Mouse (Mus musculus) limb, embryonic 11.5 days (tissue): ENCODE measurements around the gene Ndufv1. TPM values are rescaled to one million over a fixed set of nuclear protein-coding genes. Genes with fewer than 3 reads are reported as not detected.
A peak's percentile ranks its signal among the peaks of the same experiment; 100 is the strongest.

Experiments used
- ATAC-seq: fragments of 200-750 bp; cut with Nextera tagmentation; 2 replicates; pipeline ENCODE4 v1.8.0; 2017; ENCODE audit warnings: low read depth; ENCODE audit not compliant: insufficient number of reproducible peaks, low FRiP score, low TSS enrichment
- DNase-seq: peaks from one replicate; pipeline ENCODE4 v3.0.0-alpha.2; 2015; ENCODE audit warnings: low spot score
- H3K27ac ChIP-seq: fragments of 300-500 bp; sonication (generic); replicated peaks from 2 replicates; pipeline ENCODE4 v1.5.1; 2014; ENCODE audit warnings: low read depth, mild to moderate bottlenecking, low read length
- H3K27me3 ChIP-seq: fragments of 300-500 bp; sonication (generic); 2 replicates; pipeline ENCODE4 v1.6.1; 2014; ENCODE audit warnings: mild to moderate bottlenecking, low read length, mixed read lengths; ENCODE audit not compliant: control insufficient read depth, insufficient read depth
- H3K36me3 ChIP-seq: fragments of 300-500 bp; sonication (generic); 2 replicates; pipeline ENCODE4 v1.6.1; 2014; ENCODE audit warnings: mild to moderate bottlenecking, low read length, moderate library complexity, mixed read lengths; ENCODE audit not compliant: control insufficient read depth, insufficient read depth
- H3K4me1 ChIP-seq: fragments of 300-500 bp; sonication (generic); 2 replicates; pipeline ENCODE4 v1.6.1; 2014; ENCODE audit warnings: low read length, mixed read lengths; ENCODE audit not compliant: control insufficient read depth, insufficient read depth
- H3K4me2 ChIP-seq: fragments of 300-500 bp; sonication (generic); 2 replicates; pipeline ENCODE4 v1.6.1; 2014; ENCODE audit warnings: low read depth, mild to moderate bottlenecking, moderate library complexity; ENCODE audit not compliant: severe bottlenecking
- H3K4me3 ChIP-seq: fragments of 300-500 bp; sonication (generic); 2 replicates; pipeline ENCODE4 v1.5.1; 2014; ENCODE audit warnings: low read depth, low read length
- H3K9ac ChIP-seq: fragments of 300-500 bp; sonication (generic); 2 replicates; pipeline ENCODE4 v1.6.1; 2014; ENCODE audit warnings: mild to moderate bottlenecking, low read length
- H3K9me3 ChIP-seq: fragments of 300-500 bp; sonication (generic); 2 replicates; pipeline ENCODE4 v1.6.1; 2016; ENCODE audit warnings: low read length; ENCODE audit not compliant: control insufficient read depth
- WGBS: fragments of 180-500 bp; shearing (Covaris S2); extraction: QIAGEN DNeasy Blood & Tissue Kit; methylation state at CpG from one replicate; pipeline ENCODE4 v1.1.7; 2014; 5-methylcytosine and 5-hydroxymethylcytosine counted together
- polyA plus RNA-seq: library from polyadenylated mRNA; unstranded; fragments of >200 nt; fragmentation: Nextera tagmentation; extraction: Ambion mirVana; gene quantifications from 2 replicates; pipeline ENCODE4 v1.2.1, GENCODE M21; 2014

The Ndufv1 gene
- polyA plus RNA-seq, 1 experiment from 2014 or later: 208 TPM

DNA sequence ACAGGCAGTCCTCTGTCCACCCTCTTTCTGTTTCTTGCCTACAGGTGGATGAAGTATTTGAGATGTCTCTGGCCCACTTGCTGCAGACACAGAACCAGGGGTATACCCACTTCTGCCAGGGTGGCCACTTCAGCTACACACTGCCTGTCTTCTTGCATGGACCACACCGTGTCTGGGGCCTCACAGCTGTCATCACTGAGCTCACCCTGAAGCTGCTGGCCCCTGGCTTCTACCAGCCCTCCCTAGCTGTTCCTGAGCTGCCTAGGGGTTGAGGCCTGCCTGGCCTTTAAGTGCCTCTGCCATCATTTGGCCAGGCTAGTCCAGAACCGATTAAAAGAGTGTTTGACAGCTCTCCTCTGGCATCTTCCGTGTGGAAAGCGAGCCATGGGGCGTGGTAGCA lies 10.9 kb downstream of the Ndufv1 start:
- Histone ChIP-seq H3K9ac (no peak overlapping the region), H3K9me3 (no peaks in the 10 kb centered on the region), H3K36me3 (peaks cover 9% of the 10 kb centered on the region), H3K4me2 (peak overlapping the region; percentile 87; the same call in 1 of the 2 replicates), H3K27ac (no peak overlapping the region), H3K27me3 (no peaks in the 10 kb centered on the region), H3K4me3 (no peak overlapping the region), H3K4me1 (peaks cover 8% of the 10 kb centered on the region)
- 88% methylated on average over 5 of the region's 5 CpGs for WGBS
- ATAC-seq (no peak), DNase-seq (no peak)

DNA sequence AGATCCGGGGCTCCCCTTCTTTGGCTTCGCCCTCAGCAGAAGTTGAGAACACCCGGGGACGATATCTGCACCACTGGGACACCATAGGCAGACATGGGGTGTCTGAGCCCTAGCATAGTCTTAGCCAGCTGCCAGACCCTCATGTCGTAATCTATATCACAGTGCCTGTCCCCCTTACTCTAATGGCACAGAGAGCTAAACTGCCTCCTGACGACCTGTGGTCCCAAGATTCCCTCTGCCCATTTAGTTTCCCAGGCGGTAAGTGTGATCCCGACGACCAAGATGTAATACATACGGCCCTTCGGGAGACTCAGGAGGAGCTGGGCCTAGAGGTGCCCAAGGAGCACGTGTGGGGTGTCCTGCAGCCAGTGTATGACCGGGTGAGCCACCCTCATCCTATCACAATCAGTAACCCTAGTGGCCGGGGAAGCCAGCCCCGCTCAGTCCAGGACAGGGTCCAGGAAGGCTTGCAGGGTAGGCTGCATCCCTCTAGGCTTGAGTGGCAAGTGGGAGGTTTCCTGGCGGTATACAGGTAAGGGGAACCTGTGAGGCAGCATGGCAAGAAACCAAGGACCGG lies 11.6 kb downstream of the Ndufv1 start:
- Histone ChIP-seq H3K9ac (peak overlapping the region; percentile 93), H3K4me1 (peaks cover 8% of the 10 kb centered on the region), H3K27me3 (no peaks in the 10 kb centered on the region), H3K4me3 (peak overlapping the region; percentile 75), H3K27ac (peak overlapping the region; percentile 96), H3K4me2 (peak overlapping the region; percentile 87), H3K36me3 (peaks cover 4% of the 10 kb centered on the region), H3K9me3 (no peaks in the 10 kb centered on the region)
- DNase-seq (peak; percentile 45), ATAC-seq (no peak)
- WGBS: 17% methylated on average over 17 of the region's 17 CpGs

DNA sequence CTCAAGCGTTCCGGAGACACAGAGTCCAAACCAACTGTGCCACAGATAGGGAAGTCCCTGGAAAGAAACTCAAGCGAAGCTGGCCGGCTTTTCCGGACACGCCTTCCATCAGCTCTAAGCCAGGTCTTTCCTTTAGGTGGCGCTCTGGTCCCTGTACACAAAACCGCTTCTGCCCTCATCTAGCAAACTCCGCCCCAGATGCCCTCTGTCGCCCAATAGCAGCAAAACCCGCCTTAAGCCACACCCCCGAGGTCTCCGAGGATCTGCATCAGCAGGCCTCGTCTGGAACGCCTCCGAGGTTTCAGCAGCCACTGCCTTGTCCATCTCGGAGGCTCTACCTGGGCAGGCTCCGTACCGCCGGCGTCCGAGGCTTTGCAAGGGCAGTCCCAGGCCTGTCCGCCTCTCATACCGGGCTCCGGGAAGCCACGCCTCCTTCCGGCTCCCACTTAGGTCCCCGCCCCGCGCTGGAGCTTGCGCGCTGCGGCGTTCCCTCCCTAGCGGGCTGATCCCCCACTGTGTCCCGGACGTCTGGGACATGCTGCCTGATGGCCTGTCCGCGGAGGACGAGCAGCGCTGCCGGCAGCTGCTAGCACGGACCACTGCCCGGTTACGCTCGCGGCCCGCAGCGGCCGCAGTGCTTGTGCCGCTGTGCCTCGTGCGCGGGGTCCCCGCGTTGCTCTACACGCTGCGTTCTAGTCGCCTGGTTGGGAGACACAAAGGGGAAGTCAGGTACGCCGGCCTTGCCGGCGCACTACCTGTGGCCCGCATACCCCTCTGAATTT lies 12.3 kb downstream of the Ndufv1 start, which contains the start of the genes Nudt8 and Gm49405:
Gene Nudt8 (plus strand): TSS at position 462 of the 782 bp plus-strand sequence.
Gene Gm49405 (plus strand): TSS at position 508 of the 782 bp plus-strand sequence.
- DNase-seq (peak; percentile 97), ATAC-seq (peak; percentile 83)
- H3K4me2 ChIP-seq: peak within 1 kb of the TSS; percentile 87
- 0% methylated on average over 64 of the region's 64 CpGs for WGBS
- H3K9ac ChIP-seq: peak within 1 kb of the TSS; percentile 93
- H3K4me1 ChIP-seq: peaks cover 8% of the 10 kb centered on the region
- H3K9me3 ChIP-seq: no peaks in the 10 kb centered on the region
- peak within 1 kb of the TSS; percentile 96 for H3K27ac ChIP-seq
- peak within 1 kb of the TSS; percentile 75 for H3K4me3 ChIP-seq
- H3K36me3 ChIP-seq: no peaks in the 10 kb centered on the region; the same call in 1 of the 2 replicates
- H3K27me3 ChIP-seq: no peaks in the 10 kb centered on the region

DNA sequence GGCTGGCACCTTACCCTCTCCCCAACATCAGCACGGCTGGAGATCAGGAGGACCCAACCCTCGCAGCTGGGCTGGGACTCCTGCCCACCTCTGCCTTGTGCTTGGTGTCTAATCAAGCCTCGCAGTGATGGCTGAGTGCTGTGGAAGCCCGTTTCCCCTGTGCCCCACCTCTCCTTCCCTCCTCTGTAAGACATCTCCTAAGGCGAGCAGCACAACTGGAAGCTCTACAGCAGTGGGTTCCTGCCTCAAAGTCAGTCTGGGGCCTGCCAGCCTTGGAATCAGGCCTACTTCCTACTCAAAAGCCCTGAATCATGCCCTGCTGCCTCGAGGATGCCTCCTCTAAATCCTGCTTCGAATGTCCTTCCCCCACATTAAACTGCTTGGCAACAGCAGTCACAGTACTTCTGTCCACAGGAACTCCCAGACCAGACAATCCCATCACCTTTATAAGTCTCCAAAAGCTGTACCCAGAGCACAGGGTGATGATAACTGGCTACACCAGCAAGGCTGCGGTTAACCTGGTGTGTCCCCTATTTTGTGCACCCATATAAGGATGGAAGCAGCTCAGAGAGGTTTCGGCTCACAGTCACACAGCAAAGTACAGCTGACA lies 13.4 kb downstream of the Ndufv1 start:
- H3K4me1 ChIP-seq: peaks cover 8% of the 10 kb centered on the region
- 89% methylated on average over 9 of the region's 9 CpGs for WGBS
- no peaks in the 10 kb centered on the region for H3K27me3 ChIP-seq
- H3K36me3 ChIP-seq: no peaks in the 10 kb centered on the region
- no peak overlapping the region for H3K9ac ChIP-seq
- peak overlapping the region; percentile 87 for H3K4me2 ChIP-seq
- ATAC-seq (no peak), DNase-seq (no peak)
- H3K27ac ChIP-seq: no peak overlapping the region
- 0 out of 2 replicates have a peak overlapping the region, but pooled peaks have one; percentile 75 for H3K4me3 ChIP-seq
- H3K9me3 ChIP-seq: no peaks in the 10 kb centered on the region

DNA sequence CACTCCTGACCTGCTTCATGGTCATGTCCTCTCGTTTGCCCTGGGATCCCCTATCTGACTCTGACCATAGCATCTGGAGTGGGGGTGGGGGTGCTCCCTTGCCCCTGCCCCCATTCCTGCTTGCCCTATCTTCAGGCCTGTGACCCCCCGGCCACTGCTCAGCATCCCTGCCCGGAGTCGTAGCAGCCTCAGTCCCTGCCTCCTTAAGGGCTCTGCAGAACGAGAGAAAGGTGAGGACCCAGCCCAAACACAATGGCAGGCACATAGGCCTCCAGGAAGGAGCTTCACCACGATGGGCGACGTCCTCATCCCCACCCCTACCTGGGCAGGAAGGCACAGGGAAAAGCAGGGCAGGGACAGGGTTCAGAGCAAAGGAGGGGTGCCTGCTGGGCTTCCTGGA lies 14.3 kb downstream of the Ndufv1 start:
- ATAC-seq (no peak), DNase-seq (no peak)
- Histone ChIP-seq H3K9me3 (no peaks in the 10 kb centered on the region), H3K27ac (no peak overlapping the region), H3K9ac (no peak overlapping the region), H3K4me1 (peaks cover 8% of the 10 kb centered on the region), H3K4me2 (no peak overlapping the region), H3K36me3 (no peaks in the 10 kb centered on the region), H3K4me3 (no peak overlapping the region), H3K27me3 (no peaks in the 10 kb centered on the region)
- WGBS: 71% methylated on average over 8 of the region's 8 CpGs

DNA sequence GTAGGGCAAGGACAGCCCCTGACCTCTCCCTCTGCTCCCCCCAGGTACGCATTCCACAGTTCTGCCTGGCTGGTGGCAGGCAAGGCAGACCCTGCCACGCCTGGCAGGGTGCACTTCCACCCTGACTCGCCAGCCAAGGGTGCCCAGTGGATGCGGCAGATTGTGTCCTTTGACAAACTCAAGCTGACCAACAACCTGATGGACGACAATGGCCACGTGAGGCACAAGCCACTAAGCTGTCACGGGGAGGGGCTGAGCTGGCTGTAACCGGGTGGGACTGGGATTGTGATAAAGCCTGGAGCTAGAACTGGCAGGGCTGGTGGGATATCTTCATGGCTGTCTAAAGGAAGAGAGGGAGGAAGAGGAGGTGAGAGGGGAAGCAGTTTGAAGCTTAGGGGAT lies 15.4 kb downstream of the Ndufv1 start:
- Histone ChIP-seq H3K4me1 (peaks cover 8% of the 10 kb centered on the region), H3K27ac (no peak overlapping the region), H3K36me3 (no peaks in the 10 kb centered on the region), H3K4me2 (no peak overlapping the region), H3K4me3 (no peak overlapping the region), H3K9me3 (no peaks in the 10 kb centered on the region), H3K27me3 (no peaks in the 10 kb centered on the region), H3K9ac (no peak overlapping the region)
- WGBS: 70% methylated on average over 8 of the region's 8 CpGs
- ATAC-seq: no peak
- DNase-seq: no peak

DNA sequence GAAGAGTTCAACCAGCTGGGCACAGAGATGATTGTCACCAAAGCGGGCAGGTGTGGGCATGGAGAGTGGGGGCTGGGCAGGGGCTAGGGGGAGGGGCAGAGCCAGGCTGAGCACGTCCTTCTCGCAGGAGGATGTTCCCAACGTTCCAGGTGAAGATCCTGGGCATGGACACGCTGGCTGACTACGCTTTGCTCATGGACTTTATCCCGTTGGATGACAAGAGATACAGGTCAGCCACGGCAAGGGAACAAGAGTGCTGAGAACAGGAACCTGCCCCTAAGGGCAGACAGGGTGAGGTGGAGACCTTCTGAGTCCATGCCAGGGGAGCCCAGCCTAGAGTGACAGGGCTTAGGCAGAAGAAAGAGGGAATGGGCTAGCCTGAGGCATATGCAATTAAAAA lies 15.9 kb downstream of the Ndufv1 start:
- DNase-seq (no peak), ATAC-seq (no peak)
- peaks cover 8% of the 10 kb centered on the region for H3K4me1 ChIP-seq
- no peak overlapping the region for H3K4me3 ChIP-seq
- H3K36me3 ChIP-seq: no peaks in the 10 kb centered on the region
- WGBS: 90% methylated on average over 8 of the region's 8 CpGs
- no peak overlapping the region for H3K9ac ChIP-seq
- H3K4me2 ChIP-seq: no peak overlapping the region
- no peaks in the 10 kb centered on the region for H3K27me3 ChIP-seq
- no peak overlapping the region for H3K27ac ChIP-seq
- H3K9me3 ChIP-seq: no peaks in the 10 kb centered on the region

DNA sequence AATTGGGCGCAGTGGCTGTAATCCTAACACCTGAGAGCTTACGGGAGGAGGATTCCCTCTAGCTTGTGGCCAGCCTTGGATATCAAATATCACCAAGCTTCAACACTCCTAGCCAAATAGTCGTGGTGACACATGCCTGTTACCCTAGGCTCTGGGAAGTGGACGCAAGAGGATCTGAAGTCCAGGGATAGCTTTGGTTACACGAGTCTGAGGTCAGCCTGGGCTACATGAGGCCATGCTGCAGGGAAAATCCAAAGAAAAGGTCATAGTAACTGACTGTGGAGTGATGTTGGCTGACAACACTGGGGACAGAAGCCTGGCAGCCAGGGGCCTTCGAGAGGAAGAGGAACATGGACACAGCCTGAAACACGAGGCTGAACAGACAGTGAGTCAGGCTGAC lies 16.5 kb downstream of the Ndufv1 start:
- Histone ChIP-seq H3K27me3 (no peaks in the 10 kb centered on the region), H3K27ac (no peak overlapping the region), H3K9me3 (no peaks in the 10 kb centered on the region), H3K36me3 (no peaks in the 10 kb centered on the region), H3K4me3 (no peak overlapping the region), H3K4me2 (no peak overlapping the region), H3K4me1 (peaks cover 1% of the 10 kb centered on the region), H3K9ac (no peak overlapping the region)
- DNase-seq: no peak
- WGBS: 67% methylated on average over 7 of the region's 7 CpGs
- ATAC-seq: no peak
